Mouse (Mus musculus): ENCODE data around the gene Prr12. TPM values are rescaled to one million over a fixed set of nuclear protein-coding genes. Genes with fewer than 3 reads are reported as not detected.

The Prr12 gene
- total and polyA plus RNA-seq, 2 experiments from 2014 or later: 8.2 to 14.0 TPM

DNA sequence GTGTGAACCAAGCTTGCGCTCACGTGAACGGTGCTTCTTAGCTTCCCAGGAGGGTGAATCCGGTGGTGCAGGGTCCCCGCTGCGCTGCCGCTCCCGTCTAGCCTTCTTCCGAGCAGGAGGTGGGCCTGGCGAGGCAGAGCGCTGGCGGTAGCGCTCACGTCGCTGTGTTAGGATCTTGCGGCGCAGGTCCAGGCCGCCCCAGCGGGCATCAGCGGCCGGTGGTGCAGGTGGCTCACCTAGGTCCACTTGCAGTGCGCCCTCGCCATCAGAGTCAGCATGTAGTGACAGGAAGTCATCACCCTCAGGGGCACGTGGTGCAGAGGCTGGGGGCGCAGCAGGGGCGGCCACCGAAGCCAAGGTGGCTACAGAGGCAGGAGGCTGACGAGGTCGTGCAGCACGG, 44.8 kb downstream of the Prr12 start:
- no peaks in the 10 kb centered on the region for H3K9me3 ChIP-seq (ENCODE audit: low read length)
- H3K9ac ChIP-seq: no peak overlapping the region
- no peaks in the 10 kb centered on the region for H3K27me3 ChIP-seq (ENCODE audit: insufficient read depth, low read length)
- H3K4me1 ChIP-seq (ENCODE audit: insufficient read depth): no peaks in the 10 kb centered on the region
- no peak overlapping the region for H3K4me3 ChIP-seq (ENCODE audit: low read depth, low read length)
- H3K36me3 ChIP-seq (ENCODE audit: insufficient read depth): peaks cover 90% of the 10 kb centered on the region
- H3K27ac ChIP-seq (ENCODE audit: low read depth, low read length): no peak overlapping the region
- 96% methylated on average over 30 of the region's 30 CpGs for WGBS
- no peak overlapping the region for H3K4me2 ChIP-seq (ENCODE audit: low read depth)
- no peak for TF ChIP-seq CTCF (IDR thresholded peaks at IDR 0.05; ENCODE audit: low read depth)
- DNase-seq: no peak
- ATAC-seq: no peak

GRCm38 (mm10) chr7:45007141-45007540, 45.5 kb downstream of the Prr12 start:
- H3K4me2 ChIP-seq (ENCODE audit: low read depth): no peak overlapping the region
- no peak overlapping the region for H3K27ac ChIP-seq (ENCODE audit: low read depth, low read length)
- H3K27me3 ChIP-seq (ENCODE audit: insufficient read depth, low read length): no peaks in the 10 kb centered on the region
- H3K9me3 ChIP-seq (ENCODE audit: low read length): no peaks in the 10 kb centered on the region
- ATAC-seq (no peak), DNase-seq (no peak)
- no peak overlapping the region for H3K9ac ChIP-seq
- peaks cover 90% of the 10 kb centered on the region for H3K36me3 ChIP-seq (ENCODE audit: insufficient read depth)
- TF ChIP-seq CTCF (IDR thresholded peaks at IDR 0.05; ENCODE audit: low read depth): no peak
- H3K4me3 ChIP-seq (ENCODE audit: low read depth, low read length): no peak overlapping the region
- 96% methylated on average over 29 of the region's 29 CpGs for WGBS
- no peaks in the 10 kb centered on the region for H3K4me1 ChIP-seq (ENCODE audit: insufficient read depth)

DNA sequence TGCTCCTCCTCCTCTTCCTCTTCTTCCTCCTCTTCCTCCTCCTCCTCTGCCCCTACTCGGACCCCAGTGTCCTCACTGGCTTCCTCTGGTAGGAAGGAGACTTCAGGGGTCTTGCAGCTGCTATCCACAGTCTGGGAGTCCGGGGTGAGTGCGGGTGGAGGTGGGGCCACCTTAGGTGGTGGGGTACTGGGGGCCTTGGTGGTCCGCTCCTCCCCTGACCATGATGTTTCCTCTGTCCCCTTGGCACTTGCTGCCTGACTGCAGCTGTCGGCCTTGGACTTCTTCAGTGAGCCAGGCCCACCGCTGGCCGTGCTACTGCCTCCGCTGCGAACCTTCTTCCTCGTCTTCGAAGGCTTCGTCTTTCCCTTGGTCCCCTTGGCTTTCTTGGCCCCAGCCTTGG, 46.2 kb downstream of the Prr12 start:
- H3K36me3 ChIP-seq (ENCODE audit: insufficient read depth): peaks cover 90% of the 10 kb centered on the region
- H3K27me3 ChIP-seq (ENCODE audit: insufficient read depth, low read length): no peaks in the 10 kb centered on the region
- TF ChIP-seq CTCF (IDR thresholded peaks at IDR 0.05; ENCODE audit: low read depth): no peak
- DNase-seq (no peak), ATAC-seq (no peak)
- WGBS: 94% methylated on average over 12 of the region's 12 CpGs
- H3K4me2 ChIP-seq (ENCODE audit: low read depth): no peak overlapping the region
- H3K9ac ChIP-seq: no peak overlapping the region
- no peak overlapping the region for H3K4me3 ChIP-seq (ENCODE audit: low read depth, low read length)
- H3K9me3 ChIP-seq (ENCODE audit: low read length): no peaks in the 10 kb centered on the region
- H3K4me1 ChIP-seq (ENCODE audit: insufficient read depth): no peaks in the 10 kb centered on the region
- H3K27ac ChIP-seq (ENCODE audit: low read depth, low read length): no peak overlapping the region

GRCm38 (mm10) chr7:45005321-45005992, 47.2 kb downstream of the Prr12 start:
- Histone ChIP-seq H3K9ac (no peak overlapping the region), H3K4me2 (ENCODE audit: low read depth) (no peak overlapping the region), H3K27me3 (ENCODE audit: insufficient read depth, low read length) (no peaks in the 10 kb centered on the region), H3K9me3 (ENCODE audit: low read length) (no peaks in the 10 kb centered on the region), H3K36me3 (ENCODE audit: insufficient read depth) (peaks cover 96% of the 10 kb centered on the region), H3K4me3 (ENCODE audit: low read depth, low read length) (no peak overlapping the region), H3K27ac (ENCODE audit: low read depth, low read length) (no peak overlapping the region), H3K4me1 (ENCODE audit: insufficient read depth) (no peaks in the 10 kb centered on the region)
- 92% methylated on average over 6 of the region's 6 CpGs for WGBS
- no peak for ATAC-seq
- no peak for TF ChIP-seq CTCF (IDR thresholded peaks at IDR 0.05; ENCODE audit: low read depth)
- no peak for DNase-seq

DNA sequence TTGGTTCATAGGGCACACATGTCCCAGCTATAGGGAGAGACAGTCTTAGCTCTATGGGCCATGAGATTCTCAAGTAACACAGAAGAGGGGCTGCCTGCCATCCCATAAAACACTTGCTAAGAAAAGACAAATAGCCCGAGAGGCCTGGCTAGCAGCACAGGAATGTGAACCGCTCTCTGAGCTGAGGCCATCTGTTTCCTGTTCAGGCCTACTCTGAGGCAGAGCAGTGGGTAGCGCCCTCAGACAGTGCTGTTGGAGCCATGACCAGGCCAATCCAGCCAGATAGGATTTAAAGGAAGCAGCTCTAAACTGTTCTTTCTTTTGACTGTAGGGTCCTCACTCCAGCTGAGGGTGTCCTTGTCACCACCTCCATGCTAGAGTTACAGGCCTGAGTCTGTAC, 48.1 kb downstream of the Prr12 start:
- Histone ChIP-seq H3K4me2 (ENCODE audit: low read depth) (no peak overlapping the region), H3K9me3 (ENCODE audit: low read length) (no peaks in the 10 kb centered on the region), H3K4me1 (ENCODE audit: insufficient read depth) (no peaks in the 10 kb centered on the region), H3K36me3 (ENCODE audit: insufficient read depth) (peaks cover 91% of the 10 kb centered on the region), H3K27ac (ENCODE audit: low read depth, low read length) (no peak overlapping the region), H3K27me3 (ENCODE audit: insufficient read depth, low read length) (no peaks in the 10 kb centered on the region), H3K4me3 (ENCODE audit: low read depth, low read length) (no peak overlapping the region), H3K9ac (no peak overlapping the region)
- TF ChIP-seq CTCF (IDR thresholded peaks at IDR 0.05; ENCODE audit: low read depth): no peak
- WGBS: 83% methylated on average over 3 of the region's 3 CpGs
- DNase-seq (no peak), ATAC-seq (no peak)

DNA sequence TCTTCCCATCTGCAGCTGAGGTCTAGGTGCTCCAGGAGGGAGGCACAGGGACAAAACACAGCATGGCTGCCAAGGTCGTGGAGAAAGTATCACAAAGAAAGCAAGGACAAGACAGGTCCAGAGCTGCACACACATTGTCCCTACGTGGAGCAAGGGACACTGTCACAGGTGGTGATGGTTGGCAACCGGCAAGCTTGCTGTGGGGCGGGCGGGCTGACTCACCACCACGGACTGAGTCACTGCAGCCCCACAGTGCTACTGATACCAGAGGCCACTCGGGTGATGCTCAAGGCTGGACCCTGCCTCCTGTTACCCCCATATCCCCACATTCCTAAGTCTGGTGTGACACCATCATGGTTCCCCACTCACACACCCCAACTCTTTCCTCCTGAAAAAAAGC, 50.2 kb downstream of the Prr12 start:
- Histone ChIP-seq H3K36me3 (ENCODE audit: insufficient read depth) (peaks cover 70% of the 10 kb centered on the region), H3K4me1 (ENCODE audit: insufficient read depth) (peaks cover 4% of the 10 kb centered on the region; the same call in 1 of the 2 replicates), H3K27ac (ENCODE audit: low read depth, low read length) (no peak overlapping the region), H3K9ac (no peak overlapping the region), H3K27me3 (ENCODE audit: insufficient read depth, low read length) (no peaks in the 10 kb centered on the region), H3K4me3 (ENCODE audit: low read depth, low read length) (no peak overlapping the region), H3K4me2 (ENCODE audit: low read depth) (no peak overlapping the region), H3K9me3 (ENCODE audit: low read length) (no peaks in the 10 kb centered on the region)
- DNase-seq: no peak
- ATAC-seq: no peak
- 84% methylated on average over 7 of the region's 7 CpGs for WGBS
- TF ChIP-seq CTCF (IDR thresholded peaks at IDR 0.05; ENCODE audit: low read depth): no peak

DNA sequence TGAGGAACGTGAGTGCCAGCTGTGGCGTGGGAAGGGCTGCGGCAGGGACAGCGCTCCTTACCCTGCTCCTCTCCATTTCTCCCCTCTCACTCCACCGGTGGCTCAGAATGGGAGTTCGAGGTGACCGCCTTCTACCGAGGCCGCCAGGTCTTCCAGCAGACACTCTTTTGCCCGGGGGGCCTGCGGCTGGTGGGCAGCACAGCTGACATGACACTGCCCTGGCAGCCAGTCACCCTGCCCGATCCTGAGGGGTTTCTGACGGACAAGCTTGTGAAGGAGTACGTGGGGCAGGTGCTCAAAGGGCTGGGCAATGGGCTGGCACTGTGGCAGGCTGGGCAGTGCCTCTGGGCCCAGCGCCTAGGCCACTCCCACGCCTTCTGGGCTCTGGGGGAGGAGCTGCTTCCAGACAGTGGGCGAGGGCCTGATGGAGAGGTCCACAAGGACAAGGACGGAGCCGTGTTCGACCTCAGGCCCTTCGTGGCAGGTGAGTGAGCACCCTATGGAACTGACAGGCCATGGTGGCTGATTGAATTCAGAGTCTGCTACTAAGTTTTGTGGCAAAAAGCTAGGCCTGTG, 52.1 kb downstream of the Prr12 start:
- Histone ChIP-seq H3K4me3 (ENCODE audit: low read depth, low read length) (no peak overlapping the region), H3K4me2 (ENCODE audit: low read depth) (no peak overlapping the region), H3K36me3 (ENCODE audit: insufficient read depth) (peaks cover 51% of the 10 kb centered on the region), H3K9me3 (ENCODE audit: low read length) (no peaks in the 10 kb centered on the region), H3K27ac (ENCODE audit: low read depth, low read length) (no peak overlapping the region), H3K9ac (no peak overlapping the region), H3K4me1 (ENCODE audit: insufficient read depth) (peaks cover 4% of the 10 kb centered on the region; the same call in 1 of the 2 replicates), H3K27me3 (ENCODE audit: insufficient read depth, low read length) (no peaks in the 10 kb centered on the region)
- DNase-seq (no peak), ATAC-seq (no peak)
- TF ChIP-seq CTCF (IDR thresholded peaks at IDR 0.05; ENCODE audit: low read depth): no peak
- WGBS: 84% methylated on average over 21 of the region's 21 CpGs
